Mouse (Mus musculus) intestine, embryonic 16.5 days (tissue): ENCODE results near the gene Entpd7. TPM values are rescaled to one million over a fixed set of nuclear protein-coding genes. Genes with fewer than 3 reads are reported as not detected.

ENCODE experiments used
- ATAC-seq: fragments of 200-750 bp; cut with Nextera tagmentation; 2 replicates; pipeline ENCODE4 v1.8.0; 2017; ENCODE audit warnings: moderate TSS enrichment, moderate library complexity
- H3K27ac ChIP-seq: fragments of 300-500 bp; sonication (generic); 2 replicates; pipeline ENCODE4 v1.5.1; 2014; ENCODE audit warnings: mild to moderate bottlenecking, low read length
- H3K27me3 ChIP-seq: fragments of 300-500 bp; sonication (generic); replicated peaks from 2 replicates; pipeline ENCODE4 v1.6.1; 2014; ENCODE audit warnings: low read length, control low read depth, mixed read lengths; ENCODE audit not compliant: control insufficient read depth, insufficient read depth
- H3K36me3 ChIP-seq: fragments of 300-500 bp; sonication (generic); 2 replicates; pipeline ENCODE4 v1.6.1; 2014; ENCODE audit warnings: low read length, control low read depth; ENCODE audit not compliant: control insufficient read depth, insufficient read depth
- H3K4me1 ChIP-seq: fragments of 300-500 bp; sonication (generic); 2 replicates; pipeline ENCODE4 v1.6.1; 2014; ENCODE audit warnings: low read length, control low read depth, mixed read lengths; ENCODE audit not compliant: control insufficient read depth, insufficient read depth
- H3K4me2 ChIP-seq: fragments of 300-500 bp; sonication (generic); 2 replicates; pipeline ENCODE4 v1.6.1; 2014; ENCODE audit warnings: low read depth, low read length, control low read depth
- H3K4me3 ChIP-seq: fragments of 300-500 bp; sonication (generic); 2 replicates; pipeline ENCODE4 v1.5.1; 2014; ENCODE audit warnings: mild to moderate bottlenecking, low read length
- H3K9ac ChIP-seq: fragments of 300-500 bp; sonication (generic); 2 replicates; pipeline ENCODE4 v1.6.1; 2014; ENCODE audit warnings: low read depth, low read length
- H3K9me3 ChIP-seq: fragments of 300-500 bp; sonication (generic); 2 replicates; pipeline ENCODE4 v1.6.1; 2016; ENCODE audit warnings: low read length, control low read depth; ENCODE audit not compliant: control insufficient read depth
- WGBS: fragments of 180-500 bp; shearing (Covaris S2); extraction: QIAGEN DNeasy Blood & Tissue Kit; methylation state at CpG from one replicate; pipeline ENCODE4 v1.1.7; 2014; 5-methylcytosine and 5-hydroxymethylcytosine counted together
- polyA plus RNA-seq: library from polyadenylated mRNA; unstranded; fragments of >200 nt; fragmentation: Nextera tagmentation; extraction: Ambion mirVana; gene quantifications from 2 replicates; pipeline ENCODE4 v1.2.1, GENCODE M21; 2015

The Entpd7 gene
- polyA plus RNA-seq, 1 experiment from 2014 or later: 27.6 TPM

GRCm38 (mm10) chr19:43671054-43671453 is 18.4 kb upstream of the Entpd7 start:
- Histone ChIP-seq H3K27me3 (no peaks in the 10 kb centered on the region), H3K4me2 (peak overlapping the region; percentile 13; the same call in 1 of the 2 replicates), H3K9ac (no peak overlapping the region), H3K4me1 (peaks cover 29% of the 10 kb centered on the region), H3K27ac (peak overlapping the region; percentile 57), H3K36me3 (no peaks in the 10 kb centered on the region), H3K4me3 (no peak overlapping the region), H3K9me3 (no peaks in the 10 kb centered on the region)
- 79% methylated on average over 7 of the region's 7 CpGs for WGBS
- no peak for ATAC-seq

GRCm38 (mm10) chr19:43673513-43674315 is 15.8 kb upstream of the Entpd7 start:
- Histone ChIP-seq H3K4me3 (peak overlapping the region; percentile 96), H3K27ac (peak overlapping the region; percentile 88), H3K4me2 (peak overlapping the region; percentile 77), H3K4me1 (peaks cover 27% of the 10 kb centered on the region), H3K9me3 (no peaks in the 10 kb centered on the region), H3K9ac (peak overlapping the region; percentile 92), H3K36me3 (no peaks in the 10 kb centered on the region), H3K27me3 (no peaks in the 10 kb centered on the region)
- ATAC-seq: no peak
- WGBS: 5% methylated on average over 21 of the region's 21 CpGs

GRCm38 (mm10) chr19:43674316-43674689 is 15.2 kb upstream of the Entpd7 start:
- peak; percentile 5; the same call in 1 of the 2 replicates for ATAC-seq
- peak overlapping the region; percentile 77 for H3K4me2 ChIP-seq
- no peaks in the 10 kb centered on the region for H3K36me3 ChIP-seq
- H3K27me3 ChIP-seq: no peaks in the 10 kb centered on the region
- 0% methylated on average over 28 of the region's 29 CpGs for WGBS
- H3K4me3 ChIP-seq: peak overlapping the region; percentile 96
- H3K4me1 ChIP-seq: peaks cover 28% of the 10 kb centered on the region
- H3K9ac ChIP-seq: peak overlapping the region; percentile 92
- no peaks in the 10 kb centered on the region for H3K9me3 ChIP-seq
- H3K27ac ChIP-seq: peak overlapping the region; percentile 88

- Histone ChIP-seq H3K36me3 (no peaks in the 10 kb centered on the region), H3K4me3 (peak within 1 kb of the TSS; percentile 96), H3K9me3 (no peaks in the 10 kb centered on the region), H3K4me2 (peak within 1 kb of the TSS; percentile 77), H3K27me3 (no peaks in the 10 kb centered on the region), H3K9ac (peak within 1 kb of the TSS; percentile 92), H3K27ac (peak within 1 kb of the TSS; percentile 99), H3K4me1 (peaks cover 32% of the 10 kb centered on the region)
- peak; percentile 96 for ATAC-seq
- WGBS: under 1% methylated on average over 76 of the region's 79 CpGs
These were observed 14.5 kb upstream of the Entpd7 start, which contains the start of gene Slc25a28 for GRCm38 (mm10) chr19:43674730-43675524. Slc25a28 (minus strand) TSS chr19:43674881.

GRCm38 (mm10) chr19:43675525-43676400 is 13.7 kb upstream of the Entpd7 start:
- peak overlapping the region; percentile 71 for H3K9ac ChIP-seq
- peak overlapping the region; percentile 96 for H3K4me3 ChIP-seq
- ATAC-seq: peak; percentile 6
- H3K4me2 ChIP-seq: peak overlapping the region; percentile 75
- no peaks in the 10 kb centered on the region for H3K27me3 ChIP-seq
- WGBS: 1% methylated on average over 43 of the region's 43 CpGs
- peak overlapping the region; percentile 99 for H3K27ac ChIP-seq
- H3K4me1 ChIP-seq: peaks cover 31% of the 10 kb centered on the region
- no peaks in the 10 kb centered on the region for H3K9me3 ChIP-seq
- no peaks in the 10 kb centered on the region for H3K36me3 ChIP-seq

GRCm38 (mm10) chr19:43678467-43679003 is 10.9 kb upstream of the Entpd7 start:
- H3K9ac ChIP-seq: no peak overlapping the region
- no peaks in the 10 kb centered on the region for H3K36me3 ChIP-seq
- H3K27ac ChIP-seq: 0 out of 2 replicates have a peak overlapping the region, but pooled peaks have one; percentile 3
- H3K4me1 ChIP-seq: peaks cover 7% of the 10 kb centered on the region
- no peaks in the 10 kb centered on the region for H3K27me3 ChIP-seq
- ATAC-seq: no peak
- no peak overlapping the region for H3K4me2 ChIP-seq
- no peak overlapping the region for H3K4me3 ChIP-seq
- H3K9me3 ChIP-seq: no peaks in the 10 kb centered on the region
- WGBS: 59% methylated on average over 8 of the region's 8 CpGs

GRCm38 (mm10) chr19:43679474-43679981 is 9.9 kb upstream of the Entpd7 start:
- H3K9ac ChIP-seq: no peak overlapping the region
- H3K4me2 ChIP-seq: no peak overlapping the region
- peaks cover 7% of the 10 kb centered on the region for H3K4me1 ChIP-seq
- H3K27me3 ChIP-seq: no peaks in the 10 kb centered on the region
- ATAC-seq: no peak
- H3K9me3 ChIP-seq: no peaks in the 10 kb centered on the region
- WGBS: 65% methylated on average over 10 of the region's 10 CpGs
- H3K27ac ChIP-seq: peak overlapping the region; percentile 35; the same call in 1 of the 2 replicates
- H3K36me3 ChIP-seq: no peaks in the 10 kb centered on the region
- no peak overlapping the region for H3K4me3 ChIP-seq

- Histone ChIP-seq H3K27ac (no peak overlapping the region), H3K36me3 (no peaks in the 10 kb centered on the region), H3K4me2 (no peak overlapping the region), H3K9me3 (no peaks in the 10 kb centered on the region), H3K27me3 (no peaks in the 10 kb centered on the region), H3K4me1 (peaks cover 5% of the 10 kb centered on the region), H3K9ac (no peak overlapping the region), H3K4me3 (no peak overlapping the region)
- 91% methylated on average over 4 of the region's 4 CpGs for WGBS
- ATAC-seq: no peak
These were observed 7.9 kb upstream of the Entpd7 start for GRCm38 (mm10) chr19:43681541-43681940.
